Mouse (Mus musculus) forebrain, embryonic 14.5 days (tissue): ENCODE results near the gene Gigyf1. TPM values are rescaled to one million over a fixed set of nuclear protein-coding genes. Genes with fewer than 3 reads are reported as not detected.

Experiments
- ATAC-seq: fragments of 200-750 bp; cut with Nextera tagmentation; 2 replicates; pipeline ENCODE4 v1.8.0; 2017; ENCODE audit warnings: mild to moderate bottlenecking, moderate library complexity
- DNase-seq: peaks from one replicate; pipeline ENCODE4 v3.0.0-alpha.2; 2015; ENCODE audit warnings: low spot score
- H3K27ac ChIP-seq: fragments of 300-500 bp; sonication (generic); 2 replicates; pipeline ENCODE4 v1.5.1; 2014; ENCODE audit warnings: low read depth, mild to moderate bottlenecking, control low read depth, low read length, moderate library complexity
- H3K27me3 ChIP-seq: fragments of 300-500 bp; sonication (generic); replicated peaks from 2 replicates; pipeline ENCODE4 v1.6.1; 2014; ENCODE audit warnings: low read length, control low read depth, mixed read lengths; ENCODE audit not compliant: control insufficient read depth, insufficient read depth
- H3K36me3 ChIP-seq: fragments of 300-500 bp; sonication (generic); 2 replicates; pipeline ENCODE4 v1.6.1; 2014; ENCODE audit warnings: low read length, control low read depth; ENCODE audit not compliant: control insufficient read depth, insufficient read depth
- H3K4me1 ChIP-seq: fragments of 300-500 bp; sonication (generic); 2 replicates; pipeline ENCODE4 v1.6.1; 2014; ENCODE audit warnings: antibody characterized with exemption, low read length, control low read depth; ENCODE audit not compliant: control insufficient read depth, insufficient read depth
- H3K4me2 ChIP-seq: fragments of 300-500 bp; sonication (generic); 2 replicates; pipeline ENCODE4 v1.6.1; 2014; ENCODE audit warnings: mild to moderate bottlenecking, control low read depth, low read length
- H3K4me3 ChIP-seq: fragments of 300-500 bp; sonication (generic); 2 replicates; pipeline ENCODE4 v1.5.1; 2014; ENCODE audit warnings: low read depth, low read length, control low read depth
- H3K9ac ChIP-seq: fragments of 300-500 bp; sonication (generic); 2 replicates; pipeline ENCODE4 v1.6.1; 2014; ENCODE audit warnings: mild to moderate bottlenecking, low read length, control low read depth, moderate library complexity
- H3K9me3 ChIP-seq: fragments of 300-500 bp; sonication (generic); replicated peaks from 2 replicates; pipeline ENCODE4 v1.6.1; 2016; ENCODE audit warnings: low read length, control low read depth, mixed read lengths; ENCODE audit not compliant: control insufficient read depth
- WGBS: fragments of 180-500 bp; shearing (Covaris S2); extraction: QIAGEN DNeasy Blood & Tissue Kit; methylation state at CpG from one replicate; pipeline ENCODE4 v1.1.7; 2014; 5-methylcytosine and 5-hydroxymethylcytosine counted together
- polyA plus RNA-seq: library from polyadenylated mRNA; unstranded; fragments of >200 nt; fragmentation: Nextera tagmentation; extraction: Ambion mirVana; gene quantifications from 2 replicates; pipeline ENCODE4 v1.2.1, GENCODE M21; 2014

Gigyf1 gene
- polyA plus RNA-seq, 1 experiment from 2014 or later = 11.5 TPM

- Histone ChIP-seq H3K4me1 (peaks cover 10% of the 10 kb centered on the region), H3K4me3 (peak overlapping the region; percentile 95), H3K27me3 (no peaks in the 10 kb centered on the region), H3K36me3 (peaks cover 42% of the 10 kb centered on the region), H3K9ac (peak overlapping the region; percentile 98), H3K4me2 (peak overlapping the region; percentile 68), H3K9me3 (no peaks in the 10 kb centered on the region), H3K27ac (peak overlapping the region; percentile 98)
- under 1% methylated on average over 44 of the region's 46 CpGs for WGBS
- DNase-seq (peak; percentile 96), ATAC-seq (peak; percentile 64)
Measured at GRCm38 (mm10) chr5:137530588-137531413, 12.5 kb downstream of the Gigyf1 start.

GRCm38 (mm10) chr5:137531414-137532130, 13.2 kb downstream of the Gigyf1 start:
- Histone ChIP-seq H3K27ac (peak overlapping the region; percentile 98), H3K4me2 (peak overlapping the region; percentile 68), H3K9ac (peak overlapping the region; percentile 98), H3K4me3 (peak overlapping the region; percentile 95), H3K4me1 (peaks cover 10% of the 10 kb centered on the region), H3K36me3 (peaks cover 36% of the 10 kb centered on the region), H3K9me3 (no peaks in the 10 kb centered on the region), H3K27me3 (no peaks in the 10 kb centered on the region)
- ATAC-seq = peak; percentile 8
- DNase-seq = peak; percentile 59
- WGBS = under 1% methylated on average over 45 of the region's 51 CpGs

- peak overlapping the region; percentile 68 for H3K4me2 ChIP-seq
- H3K27me3 ChIP-seq = no peaks in the 10 kb centered on the region
- ATAC-seq (peak; percentile 5; the same call in 1 of the 2 replicates), DNase-seq (no peak)
- WGBS = under 1% methylated on average over 19 of the region's 19 CpGs
- peaks cover 30% of the 10 kb centered on the region for H3K36me3 ChIP-seq
- H3K4me1 ChIP-seq = peaks cover 10% of the 10 kb centered on the region
- H3K9ac ChIP-seq = peak overlapping the region; percentile 98
- H3K9me3 ChIP-seq = no peaks in the 10 kb centered on the region
- H3K4me3 ChIP-seq = peak overlapping the region; percentile 95
- peak overlapping the region; percentile 98 for H3K27ac ChIP-seq
Measured at GRCm38 (mm10) chr5:137532131-137532807, 13.9 kb downstream of the Gigyf1 start.

GRCm38 (mm10) chr5:137532808-137533116, 14.4 kb downstream of the Gigyf1 start:
- peak overlapping the region; percentile 98 for H3K9ac ChIP-seq
- H3K9me3 ChIP-seq = no peaks in the 10 kb centered on the region
- peaks cover 10% of the 10 kb centered on the region for H3K4me1 ChIP-seq
- H3K4me2 ChIP-seq = peak overlapping the region; percentile 68
- DNase-seq (no peak), ATAC-seq (peak; percentile 30; the same call in 1 of the 2 replicates)
- H3K4me3 ChIP-seq = peak overlapping the region; percentile 95
- H3K27ac ChIP-seq = peak overlapping the region; percentile 98
- H3K36me3 ChIP-seq = peaks cover 25% of the 10 kb centered on the region
- WGBS = 1% methylated on average over 10 of the region's 12 CpGs
- H3K27me3 ChIP-seq = no peaks in the 10 kb centered on the region

GRCm38 (mm10) chr5:137533117-137533827, 14.9 kb downstream of the Gigyf1 start, which contains the start of the genes Epo and Gnb2:
Gene Epo (minus strand): TSS chr5:137533242.
Gene Gnb2 (minus strand): TSS chr5:137533510.
- Histone ChIP-seq H3K27ac (peak within 1 kb of the TSS; percentile 98), H3K4me3 (peak within 1 kb of the TSS; percentile 95), H3K9me3 (no peaks in the 10 kb centered on the region), H3K27me3 (no peaks in the 10 kb centered on the region), H3K9ac (peak within 1 kb of the TSS; percentile 98), H3K4me2 (peak within 1 kb of the TSS; percentile 68), H3K4me1 (peaks cover 10% of the 10 kb centered on the region), H3K36me3 (peaks cover 20% of the 10 kb centered on the region)
- ATAC-seq (peak; percentile 74), DNase-seq (peak; percentile 99)
- under 1% methylated on average over 40 of the region's 40 CpGs for WGBS

GRCm38 (mm10) chr5:137534762-137535161, 16.4 kb downstream of the Gigyf1 start:
- DNase-seq (no peak), ATAC-seq (no peak)
- Histone ChIP-seq H3K27me3 (no peaks in the 10 kb centered on the region), H3K4me3 (no peak overlapping the region), H3K4me1 (peaks cover 13% of the 10 kb centered on the region), H3K9me3 (no peaks in the 10 kb centered on the region), H3K4me2 (no peak overlapping the region), H3K9ac (no peak overlapping the region), H3K36me3 (peaks cover 5% of the 10 kb centered on the region), H3K27ac (no peak overlapping the region)
- 91% methylated on average over 3 of the region's 3 CpGs for WGBS

GRCm38 (mm10) chr5:137535318-137535717, 17.0 kb downstream of the Gigyf1 start:
- H3K4me3 ChIP-seq = no peak overlapping the region
- WGBS = 78% methylated on average over 9 of the region's 9 CpGs
- H3K36me3 ChIP-seq = no peaks in the 10 kb centered on the region
- H3K4me2 ChIP-seq = no peak overlapping the region
- no peak overlapping the region for H3K9ac ChIP-seq
- ATAC-seq (no peak), DNase-seq (no peak)
- peaks cover 8% of the 10 kb centered on the region; the same call in 1 of the 2 replicates for H3K4me1 ChIP-seq
- no peaks in the 10 kb centered on the region for H3K9me3 ChIP-seq
- no peak overlapping the region for H3K27ac ChIP-seq
- no peaks in the 10 kb centered on the region for H3K27me3 ChIP-seq

GRCm38 (mm10) chr5:137537461-137537860, 19.1 kb downstream of the Gigyf1 start:
- peaks cover 8% of the 10 kb centered on the region; the same call in 1 of the 2 replicates for H3K4me1 ChIP-seq
- H3K27ac ChIP-seq = no peak overlapping the region
- no peak overlapping the region for H3K9ac ChIP-seq
- H3K9me3 ChIP-seq = no peaks in the 10 kb centered on the region
- no peaks in the 10 kb centered on the region for H3K36me3 ChIP-seq
- H3K4me3 ChIP-seq = no peak overlapping the region
- 71% methylated on average over 4 of the region's 4 CpGs for WGBS
- H3K27me3 ChIP-seq = no peaks in the 10 kb centered on the region
- DNase-seq = no peak
- ATAC-seq = no peak
- H3K4me2 ChIP-seq = no peak overlapping the region
